Mouse (Mus musculus) liver, embryonic 14.5 days (tissue): ENCODE results near the gene Lpin1. TPM values are rescaled to one million over a fixed set of nuclear protein-coding genes. Genes with fewer than 3 reads are reported as not detected.

Experiments used
- ATAC-seq: fragments of 200-750 bp; cut with Nextera tagmentation; 2 replicates; pipeline ENCODE4 v1.8.0; 2017; ENCODE audit warnings: moderate number of reproducible peaks, mild to moderate bottlenecking, moderate library complexity; ENCODE audit not compliant: insufficient read depth
- DNase-seq, 3 experiments: peaks; one replicate each; pipeline ENCODE4 v3.0.0-alpha.2; 2012 to 2013; ENCODE audit warnings: low read depth in 3 of 3, low spot score in 3 of 3
- H3K27ac ChIP-seq: fragments of 300-500 bp; sonication (generic); 2 replicates; pipeline ENCODE4 v1.5.1; 2014; ENCODE audit warnings: moderate library complexity, mild to moderate bottlenecking, control low read depth, inconsistent platforms
- H3K27me3 ChIP-seq: fragments of 300-500 bp; sonication (generic); 2 replicates; pipeline ENCODE4 v1.6.1; 2014; ENCODE audit warnings: mild to moderate bottlenecking, low read length, moderate library complexity; ENCODE audit not compliant: control insufficient read depth, insufficient read depth
- H3K36me3 ChIP-seq: fragments of 300-500 bp; sonication (generic); replicated peaks from 2 replicates; pipeline ENCODE4 v1.6.1; 2014; ENCODE audit warnings: low read depth; ENCODE audit not compliant: control insufficient read depth, insufficient read depth
- H3K4me1 ChIP-seq, 2 experiments: fragments of 200-500 bp in 1 of 2; fragments of 300-500 bp in 1 of 2; sonication (generic) in 1 of 2; replicated peaks; 2 replicates each; pipeline ENCODE4 v1.6.1; 2012 to 2014; ENCODE audit warnings: antibody characterized with exemption in 1 of 2, inconsistent platforms in 1 of 2, low read length in 1 of 2; ENCODE audit not compliant: control insufficient read depth in 2 of 2, insufficient read depth in 2 of 2
- H3K4me2 ChIP-seq: fragments of 300-500 bp; sonication (generic); 2 replicates; pipeline ENCODE4 v1.6.1; 2014; ENCODE audit warnings: low read depth, mild to moderate bottlenecking, control low read depth, moderate library complexity
- H3K4me3 ChIP-seq, 2 experiments: fragments of 200-500 bp in 1 of 2; fragments of 300-500 bp in 1 of 2; sonication (generic) in 1 of 2; 2 replicates each; pipeline ENCODE4 v1.5.1; 2012 to 2014; ENCODE audit warnings: low read depth in 2 of 2, low read length in 2 of 2, mild to moderate bottlenecking in 2 of 2, control low read depth in 1 of 2, inconsistent platforms in 1 of 2, moderate library complexity in 1 of 2; ENCODE audit not compliant: insufficient read depth in 1 of 2
- H3K9ac ChIP-seq: fragments of 300-500 bp; sonication (generic); replicated peaks from 2 replicates; pipeline ENCODE4 v1.6.1; 2014; ENCODE audit warnings: mild to moderate bottlenecking, control low read depth, moderate library complexity
- H3K9me3 ChIP-seq: fragments of 300-500 bp; sonication (generic); 2 replicates; pipeline ENCODE4 v1.6.1; 2016; ENCODE audit warnings: low read length, mixed read lengths; ENCODE audit not compliant: control insufficient read depth
- CTCF ChIP-seq: IDR thresholded peaks from 2 replicates; pipeline ENCODE4 v1.5.1; 2016; ENCODE audit warnings: antibody characterized with exemption, low read depth, control low read depth
- EP300 ChIP-seq: IDR thresholded peaks from 2 replicates; pipeline ENCODE4 v1.6.1; 2016; ENCODE audit warnings: antibody characterized with exemption, low read depth
- WGBS: fragments of 180-500 bp; shearing (Covaris S2); extraction: QIAGEN DNeasy Blood & Tissue Kit; methylation state at CpG from one replicate; pipeline ENCODE4 v1.1.7; 2014; ENCODE audit not compliant: insufficient replicate concordance; 5-methylcytosine and 5-hydroxymethylcytosine counted together
- polyA plus RNA-seq, 2 experiments: library from polyadenylated mRNA; depleted of rRNA in 1 of 2; stranded (reverse) in 1 of 2; unstranded in 1 of 2; fragments of >200 nt; fragmentation: Nextera tagmentation in 1 of 2; extraction: Ambion mirVana in 1 of 2; gene quantifications; 2 replicates each; pipeline versions ENCODE4 v1.2.1 to v1.2.3; 2012 to 2014

The Lpin1 gene
- polyA plus RNA-seq, 2 experiments: 4.8 to 5.8 TPM

GRCm38 (mm10) chr12:16515183-16515582, 95.6 kb downstream of the Lpin1 start:
- H3K9me3 ChIP-seq: no peaks in the 10 kb centered on the region
- H3K4me3 ChIP-seq: no peak overlapping the region
- no peaks in the 10 kb centered on the region for H3K36me3 ChIP-seq
- H3K4me1 ChIP-seq: no peaks in the 10 kb centered on the region
- no peak overlapping the region for H3K9ac ChIP-seq
- TF ChIP-seq CTCF (no peak), EP300 (no peak)
- ATAC-seq (no peak), DNase-seq (no peak)
- H3K27ac ChIP-seq: no peak overlapping the region
- no peak overlapping the region for H3K4me2 ChIP-seq
- 70% methylated on average over 9 of the region's 9 CpGs for WGBS
- H3K27me3 ChIP-seq: no peaks in the 10 kb centered on the region

- ATAC-seq (no peak), DNase-seq (no peak)
- Histone ChIP-seq H3K27me3 (no peaks in the 10 kb centered on the region), H3K4me2 (no peak overlapping the region), H3K4me3 (no peak overlapping the region), H3K4me1 (no peaks in the 10 kb centered on the region), H3K36me3 (no peaks in the 10 kb centered on the region), H3K27ac (no peak overlapping the region), H3K9me3 (no peaks in the 10 kb centered on the region), H3K9ac (no peak overlapping the region)
- WGBS: 53% methylated on average over 1 of the region's 1 CpGs
- TF ChIP-seq EP300 (no peak), CTCF (no peak)
Measured at GRCm38 (mm10) chr12:16512991-16513390, 97.8 kb downstream of the Lpin1 start.

DNA sequence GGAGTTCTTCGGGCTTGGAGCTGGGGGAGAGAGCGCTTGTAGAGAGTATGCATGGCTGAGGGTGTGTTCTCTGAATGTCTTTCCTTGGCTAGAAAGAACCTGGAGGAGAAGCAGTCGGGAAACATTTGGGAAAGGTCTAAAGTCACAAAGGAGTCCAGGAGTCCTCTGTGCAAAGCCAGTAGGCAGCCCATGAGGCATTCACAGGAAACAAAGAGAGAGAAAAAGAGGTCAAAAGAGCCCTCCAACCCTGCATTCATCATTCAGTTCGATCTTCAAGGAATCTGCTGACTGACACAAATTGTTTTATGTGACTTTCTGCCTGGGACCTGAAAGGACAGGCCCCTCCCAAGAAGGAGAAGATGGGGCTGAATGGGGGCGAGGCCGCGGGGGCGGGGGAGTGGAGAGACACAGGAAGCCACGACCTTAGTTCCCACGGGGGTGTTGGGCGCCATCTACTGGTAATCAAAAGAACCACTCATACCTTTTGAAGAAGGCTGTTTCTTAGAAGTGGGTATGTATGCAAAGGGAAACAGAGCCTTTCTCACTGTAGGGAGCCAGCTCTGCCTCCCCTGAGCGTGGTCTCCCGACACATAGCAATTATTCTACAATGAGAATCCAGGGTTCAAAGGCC, 101.5 kb downstream of the Lpin1 start:
- TF ChIP-seq EP300 (no peak), CTCF (peak; percentile 67)
- Histone ChIP-seq H3K9ac (no peak overlapping the region), H3K4me1 (no peaks in the 10 kb centered on the region), H3K4me2 (no peak overlapping the region), H3K27ac (no peak overlapping the region), H3K9me3 (no peaks in the 10 kb centered on the region), H3K27me3 (no peaks in the 10 kb centered on the region), H3K36me3 (no peaks in the 10 kb centered on the region), H3K4me3 (no peak overlapping the region)
- WGBS: 16% methylated on average over 13 of the region's 13 CpGs
- ATAC-seq (no peak), DNase-seq (no peak)

GRCm38 (mm10) chr12:16506796-16507790, 103.7 kb downstream of the Lpin1 start:
- WGBS: 45% methylated on average over 17 of the region's 17 CpGs
- Histone ChIP-seq H3K9me3 (no peaks in the 10 kb centered on the region), H3K4me2 (no peak overlapping the region), H3K36me3 (no peaks in the 10 kb centered on the region), H3K27ac (no peak overlapping the region), H3K27me3 (no peaks in the 10 kb centered on the region), H3K4me1 (no peaks in the 10 kb centered on the region), H3K4me3 (no peak overlapping the region), H3K9ac (no peak overlapping the region)
- DNase-seq (no peak), ATAC-seq (no peak)
- no peak for TF ChIP-seq EP300
- no peak for TF ChIP-seq CTCF

- no peaks in the 10 kb centered on the region for H3K4me1 ChIP-seq
- no peak overlapping the region for H3K27ac ChIP-seq
- H3K4me3 ChIP-seq: no peak overlapping the region
- DNase-seq: no peak
- no peaks in the 10 kb centered on the region for H3K9me3 ChIP-seq
- no peak overlapping the region for H3K4me2 ChIP-seq
- no peak for ATAC-seq
- H3K36me3 ChIP-seq: no peaks in the 10 kb centered on the region
- TF ChIP-seq CTCF (0 out of 2 replicates have a peak, but pooled peaks have one; percentile 16), EP300 (no peak)
- 64% methylated on average over 3 of the region's 3 CpGs for WGBS
- H3K27me3 ChIP-seq: no peaks in the 10 kb centered on the region
- no peak overlapping the region for H3K9ac ChIP-seq
Measured at GRCm38 (mm10) chr12:16504244-16504643, 106.5 kb downstream of the Lpin1 start.
